Mouse (Mus musculus) intestine, embryonic 15.5 days (tissue): ENCODE data around the gene Dtymk. TPM values are rescaled to one million over a fixed set of nuclear protein-coding genes. Genes with fewer than 3 reads are reported as not detected.
"Not testable (repeated sequence)": the region's sequence is repeated elsewhere in the genome, so short reads cannot be mapped to it uniquely, and the experiment has no call there.

Experiments
- ATAC-seq: fragments of 200-750 bp; cut with Nextera tagmentation; 2 replicates; pipeline ENCODE4 v1.8.0; 2017; ENCODE audit warnings: moderate TSS enrichment, moderate library complexity
- H3K27ac ChIP-seq: fragments of 300-500 bp; sonication (generic); 2 replicates; pipeline ENCODE4 v1.5.1; 2015; ENCODE audit warnings: mild to moderate bottlenecking, inconsistent platforms
- H3K27me3 ChIP-seq: fragments of 300-500 bp; sonication (generic); replicated peaks from 2 replicates; pipeline ENCODE4 v1.6.1; 2015; ENCODE audit warnings: inconsistent platforms
- H3K36me3 ChIP-seq: fragments of 300-500 bp; sonication (generic); 2 replicates; pipeline ENCODE4 v1.6.1; 2015; ENCODE audit warnings: inconsistent platforms
- H3K4me1 ChIP-seq: fragments of 300-500 bp; sonication (generic); replicated peaks from 2 replicates; pipeline ENCODE4 v1.6.1; 2015; ENCODE audit warnings: inconsistent platforms
- H3K4me2 ChIP-seq: fragments of 300-500 bp; sonication (generic); replicated peaks from 2 replicates; pipeline ENCODE4 v1.6.1; 2015; ENCODE audit warnings: mild to moderate bottlenecking, inconsistent platforms
- H3K4me3 ChIP-seq: fragments of 300-500 bp; sonication (generic); replicated peaks from 2 replicates; pipeline ENCODE4 v1.5.1; 2015; ENCODE audit warnings: inconsistent platforms
- H3K9ac ChIP-seq: fragments of 300-500 bp; sonication (generic); 2 replicates; pipeline ENCODE4 v1.6.1; 2015; ENCODE audit warnings: inconsistent platforms
- H3K9me3 ChIP-seq: fragments of 300-500 bp; sonication (generic); 2 replicates; pipeline ENCODE4 v1.6.1; 2016; ENCODE audit warnings: inconsistent platforms
- WGBS: fragments of 180-500 bp; shearing (Covaris S2); methylation state at CpG from one replicate; pipeline ENCODE4 v1.1.7; 2015; 5-methylcytosine and 5-hydroxymethylcytosine counted together
- polyA plus RNA-seq: library from polyadenylated mRNA; unstranded; fragments of >200 nt; fragmentation: Nextera tagmentation; extraction: Ambion mirVana; gene quantifications from 2 replicates; pipeline ENCODE4 v1.2.1, GENCODE M21; 2015

Gene Dtymk
- polyA plus RNA-seq: 218 and 226 TPM in 2 replicates

- Histone ChIP-seq H3K4me1 (peaks cover 14% of the 10 kb centered on the region), H3K27ac (peak within 1 kb of the TSS; percentile 98), H3K36me3 (peaks cover 8% of the 10 kb centered on the region), H3K4me3 (peak within 1 kb of the TSS; percentile 61), H3K9ac (peak within 1 kb of the TSS; percentile 63), H3K27me3 (no peaks in the 10 kb centered on the region), H3K9me3 (no peaks in the 10 kb centered on the region), H3K4me2 (peak within 1 kb of the TSS; percentile 90)
- peak; percentile 59 for ATAC-seq
- WGBS: under 1% methylated on average over 42 of the region's 42 CpGs
Measured at GRCm38 (mm10) chr1:93801741-93802238, at the start of gene Dtymk. Dtymk (minus strand) TSS chr1:93801934.

GRCm38 (mm10) chr1:93845766-93846366 lies 44.1 kb upstream of the Dtymk start:
- H3K9ac ChIP-seq, H3K4me3 ChIP-seq, H3K27ac ChIP-seq, H3K9me3 ChIP-seq, H3K4me1 ChIP-seq, H3K36me3 ChIP-seq, H3K27me3 ChIP-seq, H3K4me2 ChIP-seq: not testable (repeated sequence)
- peak; percentile 75 for ATAC-seq
- WGBS: 75% methylated on average over 1 of the region's 3 CpGs

GRCm38 (mm10) chr1:93838569-93838968 lies 36.8 kb upstream of the Dtymk start:
- not testable (repeated sequence) for H3K9me3 ChIP-seq, H3K27ac ChIP-seq, ATAC-seq, H3K27me3 ChIP-seq, H3K9ac ChIP-seq, H3K36me3 ChIP-seq, H3K4me1 ChIP-seq, H3K4me3 ChIP-seq, H3K4me2 ChIP-seq
- 88% methylated on average over 8 of the region's 8 CpGs for WGBS

GRCm38 (mm10) chr1:93837335-93837734 lies 35.6 kb upstream of the Dtymk start:
- Histone ChIP-seq H3K9ac (no peak overlapping the region), H3K27me3 (no peaks in the 10 kb centered on the region), H3K9me3 (no peaks in the 10 kb centered on the region), H3K36me3 (no peaks in the 10 kb centered on the region), H3K27ac (no peak overlapping the region), H3K4me2 (no peak overlapping the region), H3K4me1 (no peaks in the 10 kb centered on the region), H3K4me3 (no peak overlapping the region)
- WGBS: 94% methylated on average over 8 of the region's 8 CpGs
- ATAC-seq: no peak

- Histone ChIP-seq H3K36me3 (no peaks in the 10 kb centered on the region), H3K27ac (no peak overlapping the region), H3K9me3 (no peaks in the 10 kb centered on the region), H3K27me3 (no peaks in the 10 kb centered on the region), H3K4me3 (no peak overlapping the region), H3K9ac (no peak overlapping the region), H3K4me2 (no peak overlapping the region), H3K4me1 (no peaks in the 10 kb centered on the region)
- ATAC-seq: no peak
- WGBS: 82% methylated on average over 2 of the region's 2 CpGs
Measured at GRCm38 (mm10) chr1:93836532-93836913, 34.8 kb upstream of the Dtymk start.

GRCm38 (mm10) chr1:93835876-93836531 lies 34.3 kb upstream of the Dtymk start:
- Histone ChIP-seq H3K9ac (no peak overlapping the region), H3K9me3 (no peaks in the 10 kb centered on the region), H3K4me1 (no peaks in the 10 kb centered on the region), H3K27ac (no peak overlapping the region), H3K36me3 (no peaks in the 10 kb centered on the region), H3K27me3 (no peaks in the 10 kb centered on the region), H3K4me3 (no peak overlapping the region), H3K4me2 (no peak overlapping the region)
- no peak for ATAC-seq
- 90% methylated on average over 6 of the region's 6 CpGs for WGBS

GRCm38 (mm10) chr1:93835211-93835610 lies 33.5 kb upstream of the Dtymk start:
- no peak overlapping the region for H3K9ac ChIP-seq
- no peaks in the 10 kb centered on the region for H3K27me3 ChIP-seq
- H3K4me3 ChIP-seq: no peak overlapping the region

GRCm38 (mm10) chr1:93834671-93835150 lies 33.0 kb upstream of the Dtymk start:
- 0 out of 2 replicates have a peak, but pooled peaks have one; percentile 20 for ATAC-seq
- no peaks in the 10 kb centered on the region for H3K9me3 ChIP-seq
- H3K4me3 ChIP-seq: no peak overlapping the region
- H3K27me3 ChIP-seq: no peaks in the 10 kb centered on the region
- no peak overlapping the region for H3K9ac ChIP-seq
- H3K4me1 ChIP-seq: no peaks in the 10 kb centered on the region
- no peaks in the 10 kb centered on the region for H3K36me3 ChIP-seq
- H3K4me2 ChIP-seq: no peak overlapping the region
- 90% methylated on average over 7 of the region's 7 CpGs for WGBS
- H3K27ac ChIP-seq: no peak overlapping the region

More at GRCm38 (mm10) chr1:93835211-93835610, 33.5 kb upstream of the Dtymk start:
- no peaks in the 10 kb centered on the region for H3K36me3 ChIP-seq
- H3K27ac ChIP-seq: no peak overlapping the region
- ATAC-seq: no peak
- no peaks in the 10 kb centered on the region for H3K9me3 ChIP-seq
- no peaks in the 10 kb centered on the region for H3K4me1 ChIP-seq
- WGBS: 91% methylated on average over 4 of the region's 4 CpGs
- no peak overlapping the region for H3K4me2 ChIP-seq

- H3K4me2 ChIP-seq, H3K4me1 ChIP-seq, H3K4me3 ChIP-seq, H3K9me3 ChIP-seq, H3K27ac ChIP-seq, H3K36me3 ChIP-seq, H3K9ac ChIP-seq, H3K27me3 ChIP-seq: not testable (repeated sequence)
- WGBS: 75% methylated on average over 3 of the region's 4 CpGs
- ATAC-seq: 0 out of 2 replicates have a peak, but pooled peaks have one; percentile 30
Measured at GRCm38 (mm10) chr1:93832754-93833360, 31.1 kb upstream of the Dtymk start.

- H3K4me1 ChIP-seq: peaks cover 6% of the 10 kb centered on the region; the same call in 1 of the 2 replicates
- H3K4me2 ChIP-seq: peak overlapping the region; percentile 83
- H3K27ac ChIP-seq: no peak overlapping the region
- no peak overlapping the region for H3K9ac ChIP-seq
- ATAC-seq: no peak
- WGBS: 92% methylated on average over 9 of the region's 9 CpGs
- no peaks in the 10 kb centered on the region for H3K9me3 ChIP-seq
- H3K36me3 ChIP-seq: no peaks in the 10 kb centered on the region; the same call in 1 of the 2 replicates
- H3K27me3 ChIP-seq: no peaks in the 10 kb centered on the region
- H3K4me3 ChIP-seq: peak overlapping the region; percentile 52; the same call in 1 of the 2 replicates
Measured at GRCm38 (mm10) chr1:93826540-93826835, 24.8 kb upstream of the Dtymk start.

GRCm38 (mm10) chr1:93825771-93826539 lies 24.2 kb upstream of the Dtymk start:
- peak overlapping the region; percentile 66 for H3K9ac ChIP-seq
- H3K36me3 ChIP-seq: no peaks in the 10 kb centered on the region; the same call in 1 of the 2 replicates
- peak overlapping the region; percentile 52 for H3K4me3 ChIP-seq
- H3K9me3 ChIP-seq: no peaks in the 10 kb centered on the region
- no peaks in the 10 kb centered on the region for H3K27me3 ChIP-seq
- H3K27ac ChIP-seq: peak overlapping the region; percentile 96
- WGBS: 40% methylated on average over 27 of the region's 27 CpGs
- peaks cover 6% of the 10 kb centered on the region; the same call in 1 of the 2 replicates for H3K4me1 ChIP-seq
- H3K4me2 ChIP-seq: peak overlapping the region; percentile 83
- peak; percentile 50 for ATAC-seq
